Mouse (Mus musculus): Measurements from ENCODE around the gene Dbt. TPM values are rescaled to one million over a fixed set of nuclear protein-coding genes. Genes with fewer than 3 reads are reported as not detected.

Gene Dbt
- polyA plus RNA-seq, 1 experiment from 2014 or later = 15.7 TPM

- no peaks in the 10 kb centered on the region for H3K27me3 ChIP-seq (ENCODE audit: insufficient read depth, low read length)
- peak; percentile 95 for TF ChIP-seq CTCF (IDR thresholded peaks at IDR 0.05; ENCODE audit: low read depth)
- H3K36me3 ChIP-seq (ENCODE audit: insufficient read depth) = peaks cover 35% of the 10 kb centered on the region
- peak within 1 kb of the TSS; percentile 46; the same call in 1 of the 2 replicates for H3K27ac ChIP-seq (ENCODE audit: low read depth)
- under 1% methylated on average over 43 of the region's 44 CpGs for WGBS
- H3K4me3 ChIP-seq (ENCODE audit: low read depth, low read length) = peak within 1 kb of the TSS; percentile 94
- peak; percentile 99 for DNase-seq
- peak; percentile 95 for ATAC-seq (ENCODE audit: insufficient read depth)
- peaks cover 4% of the 10 kb centered on the region; the same call in 1 of the 2 replicates for H3K4me1 ChIP-seq (ENCODE audit: insufficient read depth)
- H3K4me2 ChIP-seq = peak within 1 kb of the TSS; percentile 75
- peak within 1 kb of the TSS; percentile 89 for H3K9ac ChIP-seq
- no peaks in the 10 kb centered on the region for H3K9me3 ChIP-seq (ENCODE audit: low read depth, low read length)
These were observed 5.0 kb upstream of the Dbt start, which contains the start of gene Rtca for GRCm38 (mm10) chr3:116507772-116508351. TSS of gene Rtca (minus strand) at chr3:116508208.

- H3K4me2 ChIP-seq = peak overlapping the region; percentile 75
- H3K4me3 ChIP-seq (ENCODE audit: low read depth, low read length) = peak overlapping the region; percentile 68
- ATAC-seq (ENCODE audit: insufficient read depth) (peak; percentile 29; the same call in 1 of the 2 replicates), DNase-seq (no peak)
- H3K36me3 ChIP-seq (ENCODE audit: insufficient read depth) = no peaks in the 10 kb centered on the region
- no peaks in the 10 kb centered on the region for H3K9me3 ChIP-seq (ENCODE audit: low read depth, low read length)
- H3K4me1 ChIP-seq (ENCODE audit: insufficient read depth) = peaks cover 9% of the 10 kb centered on the region
- 0 out of 2 replicates have a peak, but pooled peaks have one; percentile 39 for TF ChIP-seq CTCF (IDR thresholded peaks at IDR 0.05; ENCODE audit: low read depth)
- WGBS = 31% methylated on average over 12 of the region's 12 CpGs
- H3K9ac ChIP-seq = no peak overlapping the region
- no peak overlapping the region for H3K27ac ChIP-seq (ENCODE audit: low read depth)
- no peaks in the 10 kb centered on the region for H3K27me3 ChIP-seq (ENCODE audit: insufficient read depth, low read length)
These were observed 543 bp upstream of the Dbt start for GRCm38 (mm10) chr3:116512151-116512903.

- Histone ChIP-seq H3K36me3 (ENCODE audit: insufficient read depth) (no peaks in the 10 kb centered on the region; the same call in 1 of the 2 replicates), H3K4me2 (no peak overlapping the region), H3K4me1 (ENCODE audit: insufficient read depth) (no peaks in the 10 kb centered on the region), H3K9ac (no peak overlapping the region), H3K9me3 (ENCODE audit: low read depth, low read length) (no peaks in the 10 kb centered on the region), H3K4me3 (ENCODE audit: low read depth, low read length) (no peak overlapping the region), H3K27me3 (ENCODE audit: insufficient read depth, low read length) (no peaks in the 10 kb centered on the region), H3K27ac (ENCODE audit: low read depth) (no peak overlapping the region; the same call in 1 of the 2 replicates)
- 70% methylated on average over 12 of the region's 12 CpGs for WGBS
- DNase-seq (no peak), ATAC-seq (ENCODE audit: insufficient read depth) (no peak)
- TF ChIP-seq CTCF (IDR thresholded peaks at IDR 0.05; ENCODE audit: low read depth) = no peak
These were observed 7.4 kb downstream of the Dbt start for GRCm38 (mm10) chr3:116520141-116520761.

- DNase-seq (no peak), ATAC-seq (ENCODE audit: insufficient read depth) (no peak)
- Histone ChIP-seq H3K4me1 (ENCODE audit: insufficient read depth) (no peaks in the 10 kb centered on the region), H3K4me2 (no peak overlapping the region), H3K27me3 (ENCODE audit: insufficient read depth, low read length) (no peaks in the 10 kb centered on the region), H3K9me3 (ENCODE audit: low read depth, low read length) (no peaks in the 10 kb centered on the region), H3K9ac (no peak overlapping the region), H3K27ac (ENCODE audit: low read depth) (no peak overlapping the region), H3K4me3 (ENCODE audit: low read depth, low read length) (no peak overlapping the region), H3K36me3 (ENCODE audit: insufficient read depth) (peaks cover 9% of the 10 kb centered on the region; the same call in 1 of the 2 replicates)
- WGBS = 73% methylated on average over 3 of the region's 5 CpGs
- TF ChIP-seq CTCF (IDR thresholded peaks at IDR 0.05; ENCODE audit: low read depth) = no peak
These were observed 16.9 kb downstream of the Dbt start for GRCm38 (mm10) chr3:116529741-116530140.

- Histone ChIP-seq H3K4me1 (ENCODE audit: insufficient read depth) (no peaks in the 10 kb centered on the region), H3K9me3 (ENCODE audit: low read depth, low read length) (no peaks in the 10 kb centered on the region), H3K4me2 (no peak overlapping the region), H3K9ac (no peak overlapping the region), H3K27me3 (ENCODE audit: insufficient read depth, low read length) (no peaks in the 10 kb centered on the region), H3K36me3 (ENCODE audit: insufficient read depth) (peaks cover 18% of the 10 kb centered on the region), H3K4me3 (ENCODE audit: low read depth, low read length) (no peak overlapping the region), H3K27ac (ENCODE audit: low read depth) (no peak overlapping the region)
- no peak for ATAC-seq (ENCODE audit: insufficient read depth)
- 65% methylated on average over 4 of the region's 4 CpGs for WGBS
- no peak for TF ChIP-seq CTCF (IDR thresholded peaks at IDR 0.05; ENCODE audit: low read depth)
- DNase-seq = peak; percentile 58
These were observed 18.0 kb downstream of the Dbt start for GRCm38 (mm10) chr3:116530826-116531225.

GRCm38 (mm10) chr3:116536428-116537199, 23.7 kb downstream of the Dbt start:
- Histone ChIP-seq H3K27ac (ENCODE audit: low read depth) (no peak overlapping the region), H3K9me3 (ENCODE audit: low read depth, low read length) (no peaks in the 10 kb centered on the region), H3K4me3 (ENCODE audit: low read depth, low read length) (no peak overlapping the region), H3K9ac (no peak overlapping the region), H3K4me1 (ENCODE audit: insufficient read depth) (no peaks in the 10 kb centered on the region), H3K36me3 (ENCODE audit: insufficient read depth) (peaks cover 33% of the 10 kb centered on the region), H3K27me3 (ENCODE audit: insufficient read depth, low read length) (no peaks in the 10 kb centered on the region), H3K4me2 (no peak overlapping the region)
- DNase-seq (peak; percentile 21), ATAC-seq (ENCODE audit: insufficient read depth) (peak; percentile 44; the same call in 1 of the 2 replicates)
- 39% methylated on average over 16 of the region's 16 CpGs for WGBS
- TF ChIP-seq CTCF (IDR thresholded peaks at IDR 0.05; ENCODE audit: low read depth) = no peak

Data from lung, embryonic 14.5 days (tissue).